Mouse (Mus musculus) retina, embryonic 14.5 days (tissue): ENCODE results near the gene Slc13a3.
A peak's percentile ranks its signal among the peaks of the same experiment; 100 is the strongest.

Source experiments
- DNase-seq: peaks from one replicate; pipeline ENCODE4 v3.0.0-alpha.2; 2015; ENCODE audit warnings: low spot score

Slc13a3 gene

GRCm38 (mm10) chr2:165475850-165476249, 2.8 kb upstream of the Slc13a3 start:
- no peak for DNase-seq

DNA sequence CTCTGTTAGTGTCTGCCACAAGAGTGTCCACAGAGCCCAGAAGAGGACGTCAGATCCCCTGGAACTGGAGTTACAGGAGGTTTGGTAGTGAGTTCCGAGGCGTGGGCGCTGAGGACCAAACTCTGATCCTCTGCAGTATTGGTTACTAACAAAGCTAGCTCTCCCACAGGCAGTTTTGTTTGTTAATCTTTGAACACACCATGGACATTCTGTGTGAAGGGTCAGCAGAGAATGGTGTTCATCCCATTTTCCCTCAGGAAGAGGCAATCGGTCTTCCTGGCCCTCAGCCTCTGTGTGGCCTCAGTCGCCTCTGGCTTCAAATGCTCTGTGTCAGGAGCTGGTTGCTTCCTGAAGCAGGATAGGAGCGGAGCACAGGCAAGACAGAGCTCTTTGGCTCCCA, 2.4 kb upstream of the Slc13a3 start:
- no peak for DNase-seq

DNA sequence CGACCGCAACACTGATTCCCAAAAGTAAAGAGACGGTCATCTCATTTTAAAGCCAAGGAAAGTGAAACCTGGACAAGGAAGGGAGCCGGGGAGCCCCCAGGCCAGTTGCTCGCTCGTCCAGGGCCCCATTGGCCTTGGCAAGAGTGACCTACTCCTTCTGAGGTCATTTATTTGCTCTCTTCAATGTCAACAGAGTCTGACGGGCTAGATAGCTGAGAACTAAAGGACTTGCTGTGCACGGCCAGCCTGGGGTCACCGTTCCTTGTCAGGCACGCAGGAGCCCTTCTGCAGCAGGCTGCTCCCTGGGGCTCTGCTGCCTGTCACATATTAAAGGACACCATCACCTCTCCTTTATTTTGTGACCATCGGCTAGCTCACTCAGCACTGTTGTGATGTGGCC, 1.1 kb downstream of the Slc13a3 start:
- no peak for DNase-seq

DNA sequence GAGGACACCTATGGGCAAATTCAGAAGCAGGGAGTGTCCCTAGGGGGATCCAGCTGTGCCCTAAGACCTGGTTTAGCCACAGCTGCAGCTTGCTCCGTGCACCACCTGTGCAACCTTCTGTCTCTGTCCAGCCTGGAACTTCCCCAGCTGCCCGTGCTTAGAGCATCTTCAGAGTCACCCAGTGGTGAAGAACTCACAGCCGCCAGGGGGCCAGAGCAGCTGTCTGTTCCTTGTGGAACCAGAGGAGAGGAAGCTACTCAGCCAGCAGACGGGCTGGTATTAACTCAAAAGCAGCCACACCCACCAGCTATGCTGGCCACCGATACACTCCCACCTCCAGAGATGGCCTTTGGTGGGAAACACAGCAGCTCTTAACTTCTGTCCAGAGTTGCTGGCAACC, 2.9 kb downstream of the Slc13a3 start:
- peak; percentile 55 for DNase-seq

- DNase-seq: no peak
Measured at GRCm38 (mm10) chr2:165467824-165468452, 5.1 kb downstream of the Slc13a3 start.

DNA sequence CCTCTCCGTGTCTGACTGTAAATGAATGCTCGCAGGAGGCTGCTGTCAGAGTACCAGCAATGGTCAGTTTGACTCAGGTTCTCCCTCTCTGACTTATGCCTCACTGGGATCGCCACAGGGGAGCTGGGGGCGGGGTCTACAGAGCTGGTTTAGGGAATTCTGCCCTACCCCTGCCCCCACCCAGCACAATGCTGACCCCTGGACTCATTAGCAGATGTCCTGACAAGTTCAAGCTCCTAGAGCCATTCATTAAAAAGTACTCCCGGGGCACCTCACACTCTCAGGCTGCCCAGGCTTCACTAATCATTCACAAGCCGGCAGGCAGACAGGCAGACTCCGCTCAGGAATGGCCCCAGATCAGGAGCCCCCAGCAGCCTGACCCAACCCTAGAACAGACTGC, 13.4 kb downstream of the Slc13a3 start:
- DNase-seq: peak; percentile 59

DNA sequence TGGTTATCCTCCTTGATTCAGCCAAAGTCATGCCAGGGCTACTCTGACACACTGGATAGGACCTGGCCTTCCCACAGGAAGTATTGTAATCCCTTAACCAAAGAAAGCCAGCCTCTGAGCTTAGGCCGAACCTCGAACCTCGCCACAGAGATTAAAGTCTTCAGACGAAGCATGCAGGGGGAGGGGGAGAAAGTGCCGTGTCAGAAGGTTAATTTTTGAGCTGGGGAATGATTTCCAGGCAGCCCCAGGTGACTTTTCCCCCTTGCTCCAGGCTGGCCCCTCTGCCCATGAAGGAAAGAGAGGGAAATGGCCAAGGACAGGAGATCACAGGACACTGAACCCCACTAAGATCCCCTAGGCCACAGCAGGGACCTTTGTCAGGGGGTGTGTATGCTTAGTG, 14.8 kb downstream of the Slc13a3 start:
- DNase-seq: no peak

- no peak for DNase-seq
Measured at GRCm38 (mm10) chr2:165456710-165457109, 16.3 kb downstream of the Slc13a3 start.

DNA sequence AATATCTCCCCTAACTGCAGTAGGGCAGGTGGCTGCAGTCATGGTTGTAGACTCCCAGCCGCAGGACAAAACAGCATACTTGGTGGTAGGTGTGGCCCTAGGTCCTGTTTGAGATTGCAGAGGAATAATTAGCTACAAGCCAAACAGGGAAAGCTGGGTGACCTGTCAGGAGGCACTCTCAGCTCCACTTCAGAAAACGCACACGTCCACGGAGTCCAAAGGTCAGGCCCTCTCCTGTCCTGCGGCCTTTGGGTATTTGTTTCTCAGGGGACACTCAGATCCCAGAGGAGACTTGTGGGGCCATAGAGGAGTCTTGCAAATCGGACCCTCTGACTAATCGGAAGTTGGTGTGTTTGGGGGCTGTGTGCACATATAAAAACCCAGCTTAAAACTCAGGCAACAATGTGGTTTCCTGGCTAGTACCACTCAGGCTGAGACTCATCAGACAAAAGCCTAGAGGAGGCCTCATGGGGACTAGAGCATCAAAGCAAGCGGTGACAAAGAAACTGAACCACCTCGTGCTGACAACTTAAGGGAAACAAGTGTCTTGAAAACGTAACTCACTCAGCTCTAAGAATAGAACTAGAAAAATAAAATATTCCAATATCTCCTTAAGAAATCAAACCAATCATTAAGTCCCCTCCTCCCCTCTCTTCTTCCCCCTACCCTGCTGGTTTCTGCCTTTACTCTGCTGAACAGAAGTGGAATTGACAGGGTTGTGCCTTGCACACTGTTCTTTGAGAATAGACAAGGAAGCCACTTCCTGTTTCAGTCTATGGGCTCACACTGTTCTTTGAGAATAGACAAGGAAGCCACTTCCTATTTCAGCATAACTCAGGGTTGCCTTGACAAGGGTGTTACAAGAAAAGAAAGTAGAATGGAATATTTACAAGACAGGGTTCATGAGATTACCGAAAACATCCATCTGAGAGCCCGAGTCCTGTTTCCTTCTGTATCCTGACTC, 20.0 kb downstream of the Slc13a3 start:
- DNase-seq: no peak

DNA sequence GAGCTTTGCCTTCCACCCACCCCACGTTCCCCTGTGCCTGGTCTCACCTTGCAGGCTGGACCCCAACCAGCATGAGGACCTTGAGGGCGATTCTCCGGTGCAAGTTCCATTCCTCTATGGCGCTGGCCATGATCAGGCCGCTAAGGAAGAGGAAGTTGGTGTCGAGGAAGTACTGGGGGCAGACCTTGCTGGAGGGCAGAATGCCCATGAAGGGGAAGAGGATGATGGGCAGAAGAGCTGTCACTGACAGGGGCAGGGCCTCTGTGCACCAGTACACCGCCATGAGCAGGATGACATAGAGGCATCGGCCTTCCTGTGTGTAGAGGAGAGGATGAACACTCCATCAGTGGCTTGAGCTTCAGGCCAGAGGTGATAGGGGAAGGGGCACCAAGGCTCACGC, 24.6 kb downstream of the Slc13a3 start:
- DNase-seq: no peak

DNA sequence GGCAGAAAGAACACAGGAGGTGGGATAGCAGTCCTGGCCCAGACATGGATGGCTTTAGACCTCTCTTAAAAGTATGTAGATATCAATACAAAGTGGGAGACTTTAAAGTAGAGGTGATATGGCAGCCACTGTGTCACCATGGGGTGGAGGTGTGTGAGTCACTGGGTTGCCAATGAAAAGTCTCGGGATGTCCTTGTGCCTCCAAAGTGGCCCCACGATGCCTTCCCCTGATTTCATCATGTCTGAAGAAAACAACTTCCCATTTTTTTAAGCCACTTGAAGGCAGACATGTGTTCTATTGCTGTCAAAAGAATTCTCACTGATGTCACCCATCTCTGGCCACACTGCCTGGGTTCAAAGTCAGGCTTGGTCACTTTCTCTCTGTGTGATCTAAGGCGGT, 28.2 kb downstream of the Slc13a3 start:
- DNase-seq: no peak

- no peak for DNase-seq
Measured at GRCm38 (mm10) chr2:165442981-165443380, 30.0 kb downstream of the Slc13a3 start.

DNA sequence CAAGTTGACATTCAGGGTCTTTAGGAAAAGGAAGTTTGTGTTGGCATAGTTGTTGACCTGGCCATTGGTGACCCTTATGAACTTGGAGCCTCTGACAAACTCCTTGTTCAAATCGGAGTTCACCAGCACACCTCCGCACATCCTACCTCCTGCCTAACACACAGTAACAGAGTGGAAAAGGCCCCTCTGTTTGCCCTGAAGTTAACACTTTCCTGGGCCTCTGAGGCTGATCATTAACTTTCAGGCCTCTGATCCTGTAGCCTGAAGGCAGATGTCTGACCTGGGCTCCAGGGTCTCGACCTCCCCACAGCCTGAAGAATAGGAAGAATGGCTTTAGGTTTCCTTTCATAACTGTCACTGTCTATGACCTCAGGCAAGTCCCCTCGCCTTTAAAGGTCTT, 31.4 kb downstream of the Slc13a3 start:
- no peak for DNase-seq

DNA sequence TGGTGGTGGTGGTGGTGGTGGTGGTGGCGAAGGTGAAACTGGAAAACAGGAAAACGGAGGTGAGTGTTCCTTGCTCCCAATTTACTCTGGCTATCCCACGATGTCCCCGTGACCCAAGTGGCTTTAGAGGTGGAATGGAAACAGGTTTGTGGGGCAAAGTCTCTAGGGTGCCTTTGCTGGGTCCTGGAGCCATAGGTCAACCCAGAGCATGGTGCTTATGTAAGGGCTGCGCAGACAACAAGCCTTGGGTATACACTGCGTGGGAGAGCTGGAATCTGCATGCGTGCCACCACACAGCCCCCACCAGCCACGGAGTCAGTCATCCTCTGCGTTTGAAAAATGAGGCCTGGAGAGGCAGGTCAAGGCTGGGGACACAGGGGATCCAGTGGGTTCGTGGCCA, 33.4 kb downstream of the Slc13a3 start:
- DNase-seq: no peak

DNA sequence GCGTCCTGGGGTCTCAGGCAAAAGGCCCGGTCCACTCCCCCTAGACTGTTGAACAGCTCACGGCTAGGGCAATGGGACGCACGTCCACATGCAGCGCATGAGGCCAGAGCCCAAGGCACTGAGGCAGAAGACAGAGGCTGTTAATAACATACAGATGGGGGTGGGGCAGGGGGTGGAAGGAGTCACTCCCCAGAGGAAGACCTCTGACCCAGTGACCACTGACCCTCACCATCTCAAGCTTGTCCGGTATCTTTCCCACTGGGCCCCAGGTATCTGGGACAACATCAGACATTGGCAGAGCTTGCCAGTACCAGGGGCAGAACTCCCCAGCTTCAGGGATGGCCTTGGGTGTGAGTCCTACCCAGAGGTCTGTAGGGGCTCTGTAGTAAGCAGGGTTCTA, 34.1 kb downstream of the Slc13a3 start:
- DNase-seq: no peak

GRCm38 (mm10) chr2:165428694-165429093, 44.3 kb downstream of the Slc13a3 start:
- DNase-seq: no peak

- no peak for DNase-seq
Measured at GRCm38 (mm10) chr2:165420195-165420594, 52.8 kb downstream of the Slc13a3 start.

DNA sequence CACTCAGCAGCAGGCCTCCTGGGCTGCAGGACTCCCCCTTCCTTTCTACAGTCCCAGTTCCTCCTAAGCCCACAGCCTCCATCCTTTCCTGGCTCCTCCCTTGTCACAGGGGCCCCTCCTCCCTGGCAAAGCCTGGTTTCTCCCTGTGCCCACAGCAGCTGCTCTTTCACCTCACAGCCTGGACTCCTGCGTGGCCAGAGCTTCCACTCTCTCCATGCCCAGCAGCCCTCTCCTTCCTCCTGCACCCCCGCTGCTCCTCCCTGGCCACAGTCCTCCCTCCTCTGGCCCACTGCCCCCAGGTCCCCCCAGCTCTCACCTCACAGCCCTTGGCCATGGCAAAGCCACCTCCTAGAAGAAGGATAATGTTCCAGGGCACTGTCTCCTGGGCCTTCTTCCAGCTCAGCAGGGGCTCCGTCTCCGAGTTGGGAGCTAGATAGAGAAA, 53.3 kb downstream of the Slc13a3 start:
- DNase-seq: no peak

DNA sequence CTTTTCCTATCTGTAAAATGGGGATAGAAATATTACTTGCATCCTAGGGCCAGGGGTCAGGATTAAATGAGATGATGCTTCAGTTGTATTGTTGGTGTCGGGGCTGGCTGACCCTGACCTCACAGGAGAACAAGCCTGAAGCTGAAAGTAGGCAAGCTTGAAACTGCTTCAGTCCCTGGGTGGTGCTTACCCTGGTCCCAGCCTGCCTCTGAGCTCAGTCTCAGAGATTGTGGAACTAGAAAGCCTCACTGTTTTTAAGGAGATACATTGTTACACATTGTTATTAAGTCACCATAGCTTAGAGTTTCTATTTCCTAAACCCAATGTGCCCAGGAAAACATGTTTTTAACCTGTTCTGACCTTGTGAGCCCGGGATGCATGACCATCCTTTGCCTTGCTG, 54.5 kb downstream of the Slc13a3 start:
- DNase-seq: no peak

DNA sequence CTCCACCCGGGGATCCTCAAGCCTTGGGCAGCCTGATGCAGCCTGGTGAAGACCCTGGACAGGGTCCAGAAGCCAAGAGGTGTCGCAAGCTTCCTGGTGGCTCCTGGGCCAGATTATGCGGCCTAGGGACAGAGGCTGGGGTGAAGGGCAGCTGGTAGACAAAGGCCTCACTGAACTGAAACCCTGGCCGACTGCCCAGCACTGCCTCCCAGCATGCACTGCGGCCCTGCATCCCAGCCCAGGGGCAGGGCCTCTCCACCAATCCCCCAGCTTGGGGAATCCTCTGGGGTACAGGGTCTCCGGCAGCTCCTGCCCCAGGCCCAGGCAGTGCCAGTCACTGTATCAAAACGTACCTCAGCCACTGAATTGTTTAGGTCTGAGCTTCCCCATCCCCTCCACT, 55.7 kb downstream of the Slc13a3 start:
- peak; percentile 22 for DNase-seq

- DNase-seq: no peak
Measured at GRCm38 (mm10) chr2:165415795-165416194, 57.2 kb downstream of the Slc13a3 start.

- DNase-seq: no peak
Measured at GRCm38 (mm10) chr2:165415141-165415721, 57.8 kb downstream of the Slc13a3 start.

GRCm38 (mm10) chr2:165414321-165414720, 58.7 kb downstream of the Slc13a3 start:
- no peak for DNase-seq
